In genomic region chr14:21765754-21766397, GRCm38 (mm10) we compare ENCODE assay signal across 19 mouse cellular contexts. TPM values are rescaled to one million over a fixed set of nuclear protein-coding genes. Genes with fewer than 3 reads are reported as not detected.
DNase-seq lines count a peak whose midpoint lies in the region; ATAC-seq and TF ChIP-seq lines count a peak whose summit lies in the region.
"Had no signal": no experiment of that assay in that cellular context is flagged by ENCODE, and none has a peak within 500 bp of the region (broad histone marks: within the 10 kb centered on the region; RNA-seq: fewer than 3 reads in every experiment).

No protein-coding gene starts in this region.

- H3K4me1 ChIP-seq in heart, embryonic 12.5 days (replicated peaks): peaks cover 39% of the 10 kb centered on the region
- peaks cover 27% of the 10 kb centered on the region for H3K4me1 ChIP-seq in liver, embryonic 11.5 days (replicated peaks; ENCODE audit: control insufficient read depth, insufficient read depth, low read length)
- peaks cover 26% of the 10 kb centered on the region for H3K4me1 ChIP-seq in midbrain, embryonic 10.5 days

- peaks cover 84% of the 10 kb centered on the region for H3K79me2 ChIP-seq in C2C12 (ENCODE audit: control insufficient read depth, insufficient read depth)
- H3K79me2 ChIP-seq in myocyte (ENCODE audit: control insufficient read depth, insufficient read depth): peaks cover 94% of the 10 kb centered on the region

- TF ChIP-seq CTCF in C2C12 (IDR thresholded peaks at IDR 0.05; ENCODE audit: control insufficient read depth, insufficient read depth, insufficient read length): no peak

- H3K27me3 ChIP-seq in heart, embryonic 12.5 days (replicated peaks): no peaks in the 10 kb centered on the region
- H3K27me3 ChIP-seq in C2C12 (ENCODE audit: control insufficient read depth, insufficient read depth, insufficient read length): no peaks in the 10 kb centered on the region
- H3K27me3 ChIP-seq in liver, embryonic 11.5 days (replicated peaks; ENCODE audit: control insufficient read depth, insufficient read depth, low read length): no peaks in the 10 kb centered on the region
- H3K27me3 ChIP-seq in myocyte (ENCODE audit: control insufficient read depth, insufficient read depth, insufficient read length): no peaks in the 10 kb centered on the region
- H3K27me3 ChIP-seq in midbrain, embryonic 10.5 days (ENCODE audit: low read depth, poor library complexity, severe bottlenecking): no peaks in the 10 kb centered on the region
- H3K27me3 ChIP-seq: midbrain, embryonic 15.5 days had no signal

- intact Hi-C loops in left cerebral cortex, postnatal 14 days (cut with DNase I): no loop called here

- H3K9me3 ChIP-seq in heart, embryonic 12.5 days (replicated peaks): no peaks in the 10 kb centered on the region
- H3K9me3 ChIP-seq in liver, embryonic 11.5 days (ENCODE audit: control insufficient read depth, low read length): no peaks in the 10 kb centered on the region
- no peaks in the 10 kb centered on the region for H3K9me3 ChIP-seq in midbrain, embryonic 10.5 days (replicated peaks)
- H3K9me3 ChIP-seq: midbrain, embryonic 15.5 days had no signal

- no peak for TF ChIP-seq POLR2A in myocyte (IDR thresholded peaks at IDR 0.05; ENCODE audit: insufficient read length, low read depth)

- H3ac ChIP-seq in C2C12 (ENCODE audit: control insufficient read depth, insufficient read length, low read depth): peak overlapping the region; percentile 18
- H3ac ChIP-seq in myocyte (ENCODE audit: control insufficient read depth, insufficient read length): no peak overlapping the region

- WGBS in heart, embryonic 12.5 days: 46% methylated on average over 7 of the region's 7 CpGs
- 35% methylated on average over 7 of the region's 7 CpGs for WGBS in liver, embryonic 11.5 days
- WGBS in midbrain, embryonic 10.5 days: 74% methylated on average over 7 of the region's 7 CpGs

- peak overlapping the region; percentile 43 for H3K4me2 ChIP-seq in heart, embryonic 12.5 days
- peak overlapping the region; percentile 33 for H3K4me2 ChIP-seq in liver, embryonic 11.5 days
- H3K4me2 ChIP-seq in myocyte (ENCODE audit: low read depth): peak overlapping the region; percentile 76
- H3K4me2 ChIP-seq: midbrain, embryonic 15.5 days had no signal

- DNase-seq in heart, adult 8-10 months (ENCODE audit: low spot score): no peak
- no peak for DNase-seq in liver, embryonic 11.5 days (ENCODE audit: low spot score)
- no peak for DNase-seq in midbrain, embryonic 10.5 days (ENCODE audit: low spot score)
- no peak for DNase-seq in left cerebral cortex, postnatal 14 days (ENCODE audit: low spot score in 2 of 2)
- no peak for DNase-seq in kidney, adult 11 months
- DNase-seq: cerebellum, adult 11 months; gastrocnemius, postnatal 25 days; heart, postnatal 36 days; kidney, postnatal 14 days; lung, adult 18-20 months; lung, postnatal 36 days; right cerebral cortex, postnatal 25 days had no signal

- peaks cover 27% of the 10 kb centered on the region for H3K79me3 ChIP-seq in C2C12 (ENCODE audit: low read depth)

- no peak for ATAC-seq in heart, embryonic 12.5 days (ENCODE audit: insufficient number of reproducible peaks, low FRiP score)
- ATAC-seq in liver, embryonic 11.5 days (replicated peaks; ENCODE audit: low FRiP score): peak; percentile 75
- ATAC-seq: inflammation-experienced regulatory T-cells, adult 6 months; midbrain, embryonic 15.5 days had no signal

- H3K36me3 ChIP-seq in heart, embryonic 12.5 days: no peaks in the 10 kb centered on the region
- H3K36me3 ChIP-seq in C2C12 (ENCODE audit: control insufficient read depth, insufficient read depth): no peaks in the 10 kb centered on the region
- H3K36me3 ChIP-seq in liver, embryonic 11.5 days (ENCODE audit: control insufficient read depth, insufficient read depth, low read length): no peaks in the 10 kb centered on the region
- H3K36me3 ChIP-seq in myocyte (ENCODE audit: control insufficient read depth, insufficient read depth): no peaks in the 10 kb centered on the region
- no peaks in the 10 kb centered on the region for H3K36me3 ChIP-seq in midbrain, embryonic 10.5 days
- H3K36me3 ChIP-seq: midbrain, embryonic 15.5 days had no signal

- H3K27ac ChIP-seq in heart, embryonic 12.5 days (ENCODE audit: poor library complexity, severe bottlenecking): peak overlapping the region; percentile 58
- H3K27ac ChIP-seq in liver, embryonic 11.5 days (ENCODE audit: low read depth, low read length): peak overlapping the region; percentile 53; the same call in 1 of the 2 replicates
- no peak overlapping the region for H3K27ac ChIP-seq in midbrain, embryonic 10.5 days (replicated peaks)
- H3K27ac ChIP-seq: midbrain, embryonic 15.5 days had no signal

- H3K4me3 ChIP-seq in heart, embryonic 12.5 days: no peak overlapping the region
- H3K4me3 ChIP-seq in C2C12 (ENCODE audit: insufficient read depth, poor library complexity, severe bottlenecking) (no peak overlapping the region), myocyte (no peak overlapping the region)
- no peak overlapping the region for H3K4me3 ChIP-seq in liver, embryonic 11.5 days (ENCODE audit: low read depth, low read length)
- H3K4me3 ChIP-seq in midbrain, embryonic 10.5 days: no peak overlapping the region
- H3K4me3 ChIP-seq: midbrain, embryonic 15.5 days had no signal

- no peak overlapping the region for H3K9ac ChIP-seq in heart, embryonic 12.5 days
- no peak overlapping the region for H3K9ac ChIP-seq in liver, embryonic 11.5 days (ENCODE audit: low read depth, low read length)
- H3K9ac ChIP-seq: midbrain, embryonic 15.5 days had no signal

TF ChIP-seq in C2C12, 6 proteins besides CTCF, POLR2A, EP300 and RAD21:
- TF ChIP-seq MAX (IDR thresholded peaks at IDR 0.05): no peak
- no peak for TF ChIP-seq MYOD1 (IDR thresholded peaks at IDR 0.05; ENCODE audit: control insufficient read depth, insufficient read length, low read depth)

TF ChIP-seq in myocyte, 11 proteins besides CTCF, POLR2A, EP300 and RAD21:
- no peak for TF ChIP-seq TCF3 (IDR thresholded peaks at IDR 0.05; ENCODE audit: insufficient read length, low read depth)
- no peak for TF ChIP-seq REST (IDR thresholded peaks at IDR 0.05; ENCODE audit: insufficient read depth, insufficient read length)
- TF ChIP-seq SRF (IDR thresholded peaks at IDR 0.05; ENCODE audit: control insufficient read depth, insufficient read length, low read depth): no peak
- TF ChIP-seq MYOG (IDR thresholded peaks at IDR 0.05; ENCODE audit: control insufficient read depth in 1 of 3, insufficient read depth in 1 of 3, insufficient read length in 2 of 3, low read depth in 2 of 3): no peak
- no peak for TF ChIP-seq CEBPB (IDR thresholded peaks at IDR 0.05; ENCODE audit: insufficient read depth, poor library complexity, severe bottlenecking)
- no peak for TF ChIP-seq E2F4 (IDR thresholded peaks at IDR 0.05; ENCODE audit: insufficient read depth)
- TF ChIP-seq TCF12 (IDR thresholded peaks at IDR 0.05; ENCODE audit: insufficient read depth, poor library complexity, severe bottlenecking): no peak
- no peak for TF ChIP-seq POLR2AphosphoS2 (IDR thresholded peaks at IDR 0.05; ENCODE audit: insufficient read length, low read depth)
- TF ChIP-seq USF1 (IDR thresholded peaks at IDR 0.05; ENCODE audit: low read depth): no peak
- TF ChIP-seq MYOD1 (IDR thresholded peaks at IDR 0.05; ENCODE audit: control insufficient read depth in 1 of 3, insufficient read length in 2 of 3, low read depth in 2 of 3): no peak
- TF ChIP-seq MAX (IDR thresholded peaks at IDR 0.05; ENCODE audit: low read depth): no peak

RNA-seq across cellular contexts. Expression of gene Dusp13, which starts 14.9 kb away (rescaled TPM):
- 0.23 TPM in 1 of 2 replicates, not detected in the other for polyA plus RNA-seq in heart, embryonic 12.5 days (2016; fragmentation: Nextera tagmentation; extraction: Ambion mirVana)
- total RNA-seq in heart, adult 8-10 months (2022): 1 to 10 TPM; 1.4 to 3.6 (median 2.5) TPM
- 2.7 TPM for polyA plus RNA-seq in C2C12 (2012; fragmentation: generic; extraction: Trizol)
- not detected in 2 replicates for polyA plus RNA-seq in liver, embryonic 11.5 days (2014; fragmentation: Nextera tagmentation; extraction: Ambion mirVana)
- 24.6 TPM for polyA plus RNA-seq in myocyte (2012; fragmentation: generic; extraction: Trizol)
- not detected in 2 replicates for polyA plus RNA-seq in midbrain, embryonic 10.5 days (2016; fragmentation: Nextera tagmentation; extraction: Ambion mirVana)
- under 1 TPM in 1 of 2 experiments, not detected in 1; 0.61 TPM for total RNA-seq in left cerebral cortex, postnatal 14 days (2021)
- polyA plus RNA-seq: embryonic facial prominence, embryonic 11.5 days; inflammation-experienced regulatory T-cells, adult 6 months; midbrain, embryonic 15.5 days; neural tube, embryonic 11.5 days had no signal

RNA-seq across cellular contexts. Expression of gene Samd8, which starts 15.5 kb away (rescaled TPM):
- polyA plus RNA-seq in heart, embryonic 12.5 days (2016; fragmentation: Nextera tagmentation; extraction: Ambion mirVana): 11.6 and 11.7 TPM in 2 replicates
- 10 to 100 TPM; 29.6 to 38.3 (median 33.6) TPM for total RNA-seq in heart, adult 8-10 months (2022)
- polyA plus RNA-seq in C2C12 (2012; fragmentation: generic; extraction: Trizol) (7.8 TPM), myocyte (2012; fragmentation: generic; extraction: Trizol) (27.8 TPM)
- 7.1 TPM in 2 replicates for polyA plus RNA-seq in liver, embryonic 11.5 days (2014; fragmentation: Nextera tagmentation; extraction: Ambion mirVana)
- 10.0 and 11.1 TPM in 2 replicates for polyA plus RNA-seq in midbrain, embryonic 10.5 days (2016; fragmentation: Nextera tagmentation; extraction: Ambion mirVana)
- total RNA-seq in left cerebral cortex, postnatal 14 days (2021): 10 to 100 TPM; 89.7 to 97.2 TPM

RNA-seq across cellular contexts. Expression of gene Dupd1, which starts 51.5 kb away (rescaled TPM):
- 0.17 and 0.23 TPM in 2 replicates for polyA plus RNA-seq in heart, embryonic 12.5 days (2016; fragmentation: Nextera tagmentation; extraction: Ambion mirVana)
- under 1 TPM in 2 of 4 experiments, not detected in 2; 0.37 to 0.47 TPM for total RNA-seq in heart, adult 8-10 months (2022)
- polyA plus RNA-seq in C2C12 (2012; fragmentation: generic; extraction: Trizol): 0.04 TPM
- polyA plus RNA-seq in liver, embryonic 11.5 days (2014; fragmentation: Nextera tagmentation; extraction: Ambion mirVana): 0.15 TPM in 1 of 2 replicates, not detected in the other
- polyA plus RNA-seq in myocyte (2012; fragmentation: generic; extraction: Trizol): 0.14 TPM
- not detected in 2 replicates for polyA plus RNA-seq in midbrain, embryonic 10.5 days (2016; fragmentation: Nextera tagmentation; extraction: Ambion mirVana)
- not detected for total RNA-seq in left cerebral cortex, postnatal 14 days (2021)
- total RNA-seq: heart, postnatal 36 days had no signal
- polyA plus RNA-seq: inflammation-experienced regulatory T-cells, adult 6 months; midbrain, embryonic 15.5 days had no signal

RNA-seq across cellular contexts. Expression of gene Vdac2, which starts 59.2 kb away (rescaled TPM):
- 444 and 446 TPM in 2 replicates for polyA plus RNA-seq in heart, embryonic 12.5 days (2016; fragmentation: Nextera tagmentation; extraction: Ambion mirVana)
- total RNA-seq in heart, adult 8-10 months (2022): 100 to 1,000 TPM; 468 to 498 (median 480) TPM
- 242 TPM for polyA plus RNA-seq in C2C12 (2012; fragmentation: generic; extraction: Trizol)
- 312 and 324 TPM in 2 replicates for polyA plus RNA-seq in liver, embryonic 11.5 days (2014; fragmentation: Nextera tagmentation; extraction: Ambion mirVana)
- 314 TPM for polyA plus RNA-seq in myocyte (2012; fragmentation: generic; extraction: Trizol)
- 287 and 301 TPM in 2 replicates for polyA plus RNA-seq in midbrain, embryonic 10.5 days (2016; fragmentation: Nextera tagmentation; extraction: Ambion mirVana)
- 100 to 1,000 TPM; 208 to 230 TPM for total RNA-seq in left cerebral cortex, postnatal 14 days (2021)
